Mouse (Mus musculus) frontal cortex, postnatal 25 days (tissue): Measurements from ENCODE around the gene Dpm2.

Experiments used
- DNase-seq, 2 experiments: peaks; one replicate each; pipeline ENCODE4 v3.0.0; 2022; ENCODE audit warnings: low spot score in 2 of 2

Gene Dpm2

GRCm38 (mm10) chr2:32547380-32547779 is 23.3 kb upstream of the Dpm2 start:
- no peak for DNase-seq

GRCm38 (mm10) chr2:32547964-32548739 is 22.5 kb upstream of the Dpm2 start:
- no peak for DNase-seq

GRCm38 (mm10) chr2:32549171-32549570 is 21.5 kb upstream of the Dpm2 start:
- no peak for DNase-seq

GRCm38 (mm10) chr2:32549764-32550163 is 20.9 kb upstream of the Dpm2 start:
- no peak for DNase-seq

GRCm38 (mm10) chr2:32551236-32551635 is 19.4 kb upstream of the Dpm2 start:
- DNase-seq: no peak

- DNase-seq: no peak
These were observed 17.0 kb upstream of the Dpm2 start for GRCm38 (mm10) chr2:32553592-32554148.

- DNase-seq: no peak
These were observed 15.2 kb upstream of the Dpm2 start for GRCm38 (mm10) chr2:32555484-32555883.

- no peak for DNase-seq
These were observed 14.6 kb upstream of the Dpm2 start for GRCm38 (mm10) chr2:32556019-32556418.

GRCm38 (mm10) chr2:32559570-32559969 is 11.1 kb upstream of the Dpm2 start:
- DNase-seq: no peak

- DNase-seq: peak in 1 of 2 experiments; percentile 56
These were observed 4.1 kb upstream of the Dpm2 start for GRCm38 (mm10) chr2:32566536-32567063.

- no peak for DNase-seq
These were observed 2.5 kb upstream of the Dpm2 start for GRCm38 (mm10) chr2:32568149-32568548.

- DNase-seq: no peak
These were observed 1.7 kb upstream of the Dpm2 start for GRCm38 (mm10) chr2:32568941-32569340.

GRCm38 (mm10) chr2:32572196-32572595 is 1.5 kb downstream of the Dpm2 start:
- DNase-seq: no peak

GRCm38 (mm10) chr2:32574497-32574896 is 3.8 kb downstream of the Dpm2 start, which contains the start of gene Pip5kl1:
Gene Pip5kl1, plus strand, starts transcription at chr2:32574797.
- no peak for DNase-seq

GRCm38 (mm10) chr2:32574901-32575585 is 4.4 kb downstream of the Dpm2 start:
- peak; percentile 57 to 72 for DNase-seq

GRCm38 (mm10) chr2:32575586-32576160 is 5.0 kb downstream of the Dpm2 start, which contains the start of gene 9430097D07Rik:
Gene 9430097D07Rik, minus strand, starts transcription at chr2:32575684.
- peak; percentile 52 to 66 for DNase-seq

- DNase-seq: no peak
These were observed 5.9 kb downstream of the Dpm2 start for GRCm38 (mm10) chr2:32576532-32576931.

- no peak for DNase-seq
These were observed 7.7 kb downstream of the Dpm2 start for GRCm38 (mm10) chr2:32578146-32579046.

- peak; percentile 77 to 78 for DNase-seq
These were observed 10.9 kb downstream of the Dpm2 start for GRCm38 (mm10) chr2:32581450-32582095.
